Mouse (Mus musculus) heart, postnatal 10 days (tissue): ENCODE measurements around the gene Arap2. TPM values are rescaled to one million over a fixed set of nuclear protein-coding genes. Genes with fewer than 3 reads are reported as not detected.
A peak's percentile ranks its signal among the peaks of the same experiment; 100 is the strongest.

Experiments
- DNase-seq, 2 experiments: peaks; one replicate each; pipeline ENCODE4 v3.0.0; 2021
- intact Hi-C: fragments of 180-260 bp; cut with DNase I; formaldehyde crosslinking; loops from one replicate; pipeline ENCODE4 v1.15.1; 2025
- total RNA-seq, 2 experiments: library from RNA; stranded (reverse); gene quantifications; 2 replicates each; pipeline ENCODE4 v1.2.3; 2021

Arap2 gene
- total RNA-seq = 10 to 100 TPM in 1 of 2 experiments, 1 to 10 TPM in 1; 7.0 to 13.6 TPM

- intact Hi-C loops = no loop called here
Measured at GRCm38 (mm10) chr5:62765784-62766701, at the start of gene Arap2. Arap2 (minus strand) TSS chr5:62766159.

GRCm38 (mm10) chr5:62815741-62816140 is 49.8 kb upstream of the Arap2 start:
- no peak for DNase-seq
- intact Hi-C loops = no loop called here

More at GRCm38 (mm10) chr5:62765784-62766701, at the start of gene Arap2:
- DNase-seq = peak; percentile 65 to 70

GRCm38 (mm10) chr5:62814072-62814414 is 48.1 kb upstream of the Arap2 start:
- intact Hi-C loops = no loop called here
- no peak for DNase-seq

- DNase-seq = no peak
- intact Hi-C loops = no loop called here
Measured at GRCm38 (mm10) chr5:62813402-62814071, 47.6 kb upstream of the Arap2 start, which contains the start of gene Dthd1. Dthd1 (plus strand) TSS chr5:62813823.

GRCm38 (mm10) chr5:62792776-62793175 is 26.8 kb upstream of the Arap2 start:
- DNase-seq = no peak
- intact Hi-C loops = no loop called here

GRCm38 (mm10) chr5:62790921-62791564 is 25.1 kb upstream of the Arap2 start:
- no peak for DNase-seq
- intact Hi-C loops = no loop called here

- no peak for DNase-seq
Measured at GRCm38 (mm10) chr5:62786809-62787208, 20.9 kb upstream of the Arap2 start.

GRCm38 (mm10) chr5:62778682-62779081 is 12.7 kb upstream of the Arap2 start:
- no peak for DNase-seq
- intact Hi-C loops = no loop called here

More at GRCm38 (mm10) chr5:62786809-62787208, 20.9 kb upstream of the Arap2 start:
- intact Hi-C loops = no loop called here

GRCm38 (mm10) chr5:62777804-62778203 is 11.8 kb upstream of the Arap2 start:
- DNase-seq = no peak
- intact Hi-C loops = no loop called here

GRCm38 (mm10) chr5:62771775-62772599 is 6.0 kb upstream of the Arap2 start:
- DNase-seq = no peak
- intact Hi-C loops = no loop called here

GRCm38 (mm10) chr5:62765459-62765783 is 538 bp downstream of the Arap2 start:
- intact Hi-C loops = no loop called here

GRCm38 (mm10) chr5:62764161-62764560 is 1.8 kb downstream of the Arap2 start:
- intact Hi-C loops = no loop called here
- no peak for DNase-seq

More at GRCm38 (mm10) chr5:62765459-62765783, 538 bp downstream of the Arap2 start:
- DNase-seq = no peak

GRCm38 (mm10) chr5:62763046-62763445 is 2.9 kb downstream of the Arap2 start:
- peak in 1 of 2 experiments; percentile 11 for DNase-seq
- intact Hi-C loops = no loop called here

GRCm38 (mm10) chr5:62762298-62762960 is 3.5 kb downstream of the Arap2 start:
- DNase-seq = peak in 1 of 2 experiments; percentile 18
- intact Hi-C loops = no loop called here

GRCm38 (mm10) chr5:62760791-62761504 is 5.0 kb downstream of the Arap2 start:
- intact Hi-C loops = no loop called here
- peak in 1 of 2 experiments; percentile 9 for DNase-seq

GRCm38 (mm10) chr5:62755808-62756527 is 10.0 kb downstream of the Arap2 start:
- intact Hi-C loops = no loop called here
- no peak for DNase-seq

GRCm38 (mm10) chr5:62752934-62753333 is 13.0 kb downstream of the Arap2 start:
- intact Hi-C loops = no loop called here

GRCm38 (mm10) chr5:62751692-62752091 is 14.3 kb downstream of the Arap2 start:
- intact Hi-C loops = no loop called here
- DNase-seq = no peak

More at GRCm38 (mm10) chr5:62752934-62753333, 13.0 kb downstream of the Arap2 start:
- DNase-seq = no peak
